Mouse (Mus musculus) MEL (cell line): ENCODE measurements at regions not wholly inside any gene's neighbourhood (a gene's known extent, or its start where the extent isn't known, plus 50 kb on each side); places are given as distances from the start of the nearest gene placed in this dataset.

Experiments used
- CTCF ChIP-seq, 3 experiments: IDR thresholded peaks in 2 of 3; conservative IDR thresholded peaks in 1 of 3; 2 replicates each; pipeline ENCODE4 v1.5.1; 2011 to 2012; ENCODE audit warnings: low read length in 3 of 3, low read depth in 2 of 3, mild to moderate bottlenecking in 2 of 3, improper control_type of control experiment in 1 of 3, inconsistent platforms in 1 of 3, mixed read lengths in 1 of 3, moderate library complexity in 1 of 3; ENCODE audit not compliant: control insufficient read depth in 1 of 3, insufficient read depth in 1 of 3, poor library complexity in 1 of 3, severe bottlenecking in 1 of 3
- MAFK ChIP-seq: IDR thresholded peaks from 2 replicates; pipeline ENCODE4 v1.6.1; 2011; ENCODE audit warnings: low read depth, mild to moderate bottlenecking, low read length, improper control_type of control experiment, borderline replicate concordance
- MAX ChIP-seq: IDR thresholded peaks from 2 replicates; pipeline ENCODE4 v1.6.1; 2011; ENCODE audit warnings: low read length, improper control_type of control experiment
- POLR2A ChIP-seq, 2 experiments: IDR thresholded peaks; 2 replicates each; pipeline ENCODE4 v1.6.1; 2011 to 2012; ENCODE audit warnings: low read length in 2 of 2, mild to moderate bottlenecking in 2 of 2, control low read depth in 1 of 2, improper control_type of control experiment in 1 of 2, low read depth in 1 of 2, moderate library complexity in 1 of 2; ENCODE audit not compliant: control insufficient read depth in 1 of 2, insufficient read depth in 1 of 2, poor library complexity in 1 of 2
- RCOR1 ChIP-seq: IDR thresholded peaks from 2 replicates; pipeline ENCODE4 v1.6.1; 2012; ENCODE audit warnings: low read depth, mild to moderate bottlenecking, inconsistent platforms, low read length, improper control_type of control experiment
- UBTF ChIP-seq: IDR thresholded peaks from 2 replicates; pipeline ENCODE4 v1.6.1; 2012; ENCODE audit warnings: low read depth, mild to moderate bottlenecking, inconsistent platforms, low read length, improper control_type of control experiment, moderate library complexity, borderline replicate concordance; ENCODE audit not compliant: insufficient read depth
- ZC3H11A ChIP-seq: IDR thresholded peaks from 2 replicates; pipeline ENCODE4 v1.6.1; 2012; ENCODE audit warnings: low read depth, mild to moderate bottlenecking, inconsistent platforms, low read length, improper control_type of control experiment

- TF ChIP-seq POLR2A (IDR thresholded peaks at IDR 0.05; ENCODE audit: control insufficient read depth in 1 of 2, insufficient read depth in 1 of 2, low read depth in 1 of 2, low read length in 2 of 2, poor library complexity in 1 of 2) (no peak), MAFK (no peak), MAX (no peak), CTCF (IDR thresholded peaks at IDR 0.05 in 2 of 3, conservative IDR thresholded peaks at IDR 0.05 in 1 of 3; ENCODE audit: control insufficient read depth in 1 of 3, insufficient read depth in 1 of 3, low read depth in 2 of 3, low read length in 3 of 3, poor library complexity in 1 of 3, severe bottlenecking in 1 of 3) (no peak), RCOR1 (no peak), ZC3H11A (no peak), UBTF (no peak)
Observed at GRCm38 (mm10) chr9:80615114-80615513, 149.8 kb upstream of the Impg1 start.
